Mouse (Mus musculus) cerebellum, adult 2 months (tissue): Measurements from ENCODE around the gene Prkcq. TPM values are rescaled to one million over a fixed set of nuclear protein-coding genes. Genes with fewer than 3 reads are reported as not detected.

ENCODE experiments used
- DNase-seq, 2 experiments: peaks; one replicate each; pipeline ENCODE4 v3.0.0; 2021
- H3K27ac ChIP-seq: fragments of 200-500 bp; 2 replicates; pipeline ENCODE4 v1.5.1; 2012; ENCODE audit warnings: low read length, control low read depth, inconsistent platforms; ENCODE audit not compliant: insufficient read depth
- H3K27me3 ChIP-seq: fragments of 200-500 bp; 2 replicates; pipeline ENCODE4 v1.6.1; 2012; ENCODE audit warnings: inconsistent platforms, mild to moderate bottlenecking, low read length, moderate library complexity; ENCODE audit not compliant: control insufficient read depth, insufficient read depth
- H3K4me1 ChIP-seq: fragments of 200-500 bp; 2 replicates; pipeline ENCODE4 v1.6.1; 2011; ENCODE audit warnings: low read length; ENCODE audit not compliant: control insufficient read depth, insufficient read depth
- H3K4me3 ChIP-seq: fragments of 200-500 bp; replicated peaks from 2 replicates; pipeline ENCODE3; 2011; ENCODE audit warnings: mild to moderate bottlenecking, low read depth, low read length, control low read depth; ENCODE audit not compliant: insufficient read depth
- CTCF ChIP-seq: fragments of 200-500 bp; IDR thresholded peaks from 2 replicates; pipeline ENCODE4 v1.5.1; 2011; ENCODE audit warnings: low read depth, mild to moderate bottlenecking, control low read depth, low read length, moderate library complexity, borderline replicate concordance; ENCODE audit not compliant: insufficient read depth
- POLR2A ChIP-seq: fragments of 200-500 bp; IDR thresholded peaks from 2 replicates; pipeline ENCODE4 v1.6.1; 2011; ENCODE audit warnings: low read length, control low read depth, borderline replicate concordance; ENCODE audit not compliant: insufficient read depth
- WGBS: fragments of 180-500 bp; shearing (Covaris S2); methylation state at CpG from one replicate; pipeline ENCODE4 v1.1.7; 2018; 5-methylcytosine and 5-hydroxymethylcytosine counted together
- polyA plus RNA-seq: library from polyadenylated mRNA; depleted of rRNA; stranded (reverse); fragments of >200 nt; gene quantifications from 2 replicates; pipeline ENCODE4 v1.2.3, GENCODE M21; 2012

The Prkcq gene
- polyA plus RNA-seq, 1 experiment = 10.0 TPM

- TF ChIP-seq CTCF (no peak), POLR2A (no peak)
- DNase-seq = no peak
- no peaks in the 10 kb centered on the region for H3K4me1 ChIP-seq
- 69% methylated on average over 8 of the region's 8 CpGs for WGBS
- no peak overlapping the region for H3K4me3 ChIP-seq
- H3K27ac ChIP-seq = no peak overlapping the region
- no peaks in the 10 kb centered on the region for H3K27me3 ChIP-seq
Observed at GRCm38 (mm10) chr2:11210241-11210916, 38.5 kb downstream of the Prkcq start.

DNA sequence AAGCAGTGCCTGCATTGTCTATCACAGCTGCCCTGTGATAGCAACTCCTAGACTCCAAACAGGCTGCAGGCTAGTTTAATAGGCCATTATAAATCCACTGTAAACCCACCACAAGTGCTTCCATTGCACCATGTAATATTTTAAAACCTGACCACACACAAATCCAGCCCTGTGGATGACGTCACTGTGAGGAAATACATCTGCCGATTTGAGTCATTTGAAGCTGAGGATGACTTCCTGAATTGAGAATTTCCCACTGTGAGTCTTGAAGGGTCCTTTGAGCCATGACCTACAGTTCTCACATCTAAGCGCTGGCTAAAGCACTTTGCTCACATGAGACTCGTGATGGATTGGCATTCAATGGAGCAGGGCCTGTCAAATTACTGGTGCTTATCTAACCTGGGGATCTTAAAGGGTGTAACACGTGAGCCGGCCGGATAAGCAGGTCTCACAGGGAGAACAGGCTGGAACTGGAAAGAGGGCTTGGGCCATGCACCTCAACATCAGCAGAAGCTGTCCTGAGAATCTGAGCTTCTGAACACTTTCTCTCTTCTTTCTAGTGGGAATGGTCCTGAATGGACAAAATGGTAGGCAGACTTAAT is 40.2 kb downstream of the Prkcq start:
- no peaks in the 10 kb centered on the region for H3K4me1 ChIP-seq
- H3K27me3 ChIP-seq = no peaks in the 10 kb centered on the region
- DNase-seq = no peak
- TF ChIP-seq CTCF (no peak), POLR2A (no peak)
- no peak overlapping the region for H3K4me3 ChIP-seq
- no peak overlapping the region for H3K27ac ChIP-seq
- whole genome bisulfite sequencing = 75% methylated on average over 7 of the region's 7 CpGs

DNA sequence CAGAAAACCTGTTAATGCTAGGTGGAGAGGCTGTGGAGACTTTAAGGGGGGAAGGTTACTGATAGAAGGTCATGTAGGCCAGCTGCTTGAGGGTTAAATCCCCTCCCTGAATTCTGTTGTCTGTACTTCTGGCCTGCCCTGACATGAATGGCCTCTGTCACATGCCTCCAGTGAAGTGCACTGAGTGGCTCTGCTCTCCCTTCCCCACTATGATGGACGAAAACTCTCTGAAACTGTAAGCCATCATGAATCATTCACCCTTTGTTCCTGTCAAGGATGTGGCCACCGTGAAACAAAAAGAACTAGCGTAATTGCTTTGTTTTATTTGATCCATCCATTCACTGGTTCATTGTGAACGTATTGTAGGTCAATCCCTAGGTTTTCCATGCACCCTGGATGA is 44.5 kb downstream of the Prkcq start:
- 76% methylated on average over 4 of the region's 4 CpGs for WGBS
- TF ChIP-seq CTCF (no peak), POLR2A (no peak)
- Histone ChIP-seq H3K4me3 (no peak overlapping the region), H3K4me1 (no peaks in the 10 kb centered on the region), H3K27me3 (no peaks in the 10 kb centered on the region), H3K27ac (no peak overlapping the region)
- no peak for DNase-seq

DNA sequence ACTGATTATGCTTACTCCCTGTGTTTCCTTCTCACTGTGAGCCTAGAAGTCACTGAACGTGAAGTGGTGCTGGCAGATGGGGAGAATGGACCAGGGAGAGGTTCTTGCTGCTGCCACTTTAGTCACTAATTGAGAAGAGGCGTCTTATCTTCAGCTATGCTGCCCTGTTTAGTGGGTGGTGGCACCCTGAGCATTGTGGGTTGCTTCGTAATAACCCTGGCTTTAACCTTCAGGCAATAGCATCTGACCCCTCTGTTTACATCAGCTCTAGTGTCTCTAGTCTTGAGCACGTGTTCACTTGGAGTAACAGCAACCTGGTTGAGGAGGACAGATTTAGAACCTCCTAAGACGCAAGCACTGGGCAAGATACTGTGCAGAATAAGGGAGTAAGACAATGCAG is 44.9 kb downstream of the Prkcq start:
- no peak for DNase-seq
- no peak overlapping the region for H3K4me3 ChIP-seq
- H3K27me3 ChIP-seq = no peaks in the 10 kb centered on the region
- H3K4me1 ChIP-seq = no peaks in the 10 kb centered on the region
- no peak overlapping the region for H3K27ac ChIP-seq
- WGBS = 74% methylated on average over 5 of the region's 5 CpGs
- no peak for TF ChIP-seq POLR2A
- no peak for TF ChIP-seq CTCF

GRCm38 (mm10) chr2:11218122-11218521 is 46.2 kb downstream of the Prkcq start:
- 84% methylated on average over 5 of the region's 5 CpGs for whole genome bisulfite sequencing
- H3K4me1 ChIP-seq = no peaks in the 10 kb centered on the region
- H3K27me3 ChIP-seq = no peaks in the 10 kb centered on the region
- TF ChIP-seq POLR2A = no peak
- no peak for TF ChIP-seq CTCF
- H3K4me3 ChIP-seq = no peak overlapping the region
- DNase-seq = no peak
- H3K27ac ChIP-seq = no peak overlapping the region

- no peak for DNase-seq
- TF ChIP-seq POLR2A (no peak), CTCF (no peak)
- Histone ChIP-seq H3K27me3 (no peaks in the 10 kb centered on the region), H3K27ac (no peak overlapping the region), H3K4me3 (no peak overlapping the region), H3K4me1 (no peaks in the 10 kb centered on the region)
- WGBS = 100% methylated on average over 2 of the region's 2 CpGs
Observed at GRCm38 (mm10) chr2:11219262-11219661, 47.4 kb downstream of the Prkcq start.

GRCm38 (mm10) chr2:11224808-11225484 is 53.0 kb downstream of the Prkcq start:
- Histone ChIP-seq H3K4me3 (no peak overlapping the region), H3K27ac (no peak overlapping the region), H3K27me3 (no peaks in the 10 kb centered on the region), H3K4me1 (no peaks in the 10 kb centered on the region)
- 95% methylated on average over 3 of the region's 3 CpGs for WGBS
- no peak for TF ChIP-seq POLR2A
- TF ChIP-seq CTCF = no peak
- DNase-seq = no peak

GRCm38 (mm10) chr2:11225485-11225876 is 53.6 kb downstream of the Prkcq start:
- 87% methylated on average over 5 of the region's 5 CpGs for WGBS
- Histone ChIP-seq H3K27ac (no peak overlapping the region), H3K4me3 (no peak overlapping the region), H3K27me3 (no peaks in the 10 kb centered on the region), H3K4me1 (no peaks in the 10 kb centered on the region)
- no peak for DNase-seq
- TF ChIP-seq POLR2A (no peak), CTCF (no peak)
